Mouse (Mus musculus) lung, postnatal 36 days (tissue): ENCODE measurements around the gene Kng1.
"Not testable (repeated sequence)": the region's sequence is repeated elsewhere in the genome, so short reads cannot be mapped to it uniquely, and the experiment has no call there.

Experiments
- DNase-seq: peaks from one replicate; pipeline ENCODE4 v3.0.0; 2022; ENCODE audit warnings: mixed read lengths

Gene Kng1

DNA sequence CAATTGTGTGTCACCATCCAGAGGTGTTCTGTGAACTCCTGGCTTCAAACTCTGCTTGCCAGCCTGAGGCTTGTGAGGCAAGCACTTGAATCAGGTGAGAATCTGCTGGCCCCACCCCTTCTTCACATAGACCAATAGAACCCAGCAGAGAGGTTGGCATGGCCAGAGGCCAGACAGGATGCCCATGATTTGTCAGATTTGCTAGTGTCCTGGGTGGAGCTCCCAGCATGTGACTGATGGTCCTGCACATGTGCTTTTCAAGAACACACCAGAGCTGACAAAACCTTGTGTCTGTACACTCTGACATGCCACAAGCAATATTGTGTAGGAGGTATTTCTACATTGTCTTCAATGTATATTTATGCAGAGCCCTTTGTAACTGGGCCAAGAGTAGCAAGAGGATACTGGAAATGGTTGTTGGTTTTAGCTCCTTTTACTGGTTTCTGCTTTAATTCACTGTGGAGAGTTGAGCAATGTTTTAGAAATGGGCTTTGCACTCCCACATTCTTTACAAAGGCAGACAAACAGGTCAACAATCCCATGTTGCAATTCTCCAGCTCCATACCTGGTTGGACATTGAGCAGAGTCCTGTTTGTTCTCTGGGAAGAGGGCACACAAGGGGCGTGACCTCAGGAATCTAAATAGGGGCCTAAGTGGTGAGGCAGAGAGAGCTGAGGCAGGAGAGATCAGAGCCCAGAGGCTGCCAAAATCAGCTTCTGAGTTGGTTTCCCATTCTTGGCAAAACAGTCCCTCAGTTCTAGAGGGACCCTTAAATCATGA lies at the start of gene Kng1:
Kng1 (plus strand) TSS at position 198 of the 780 bp plus-strand sequence.
- not testable (repeated sequence) for DNase-seq

- DNase-seq: not testable (repeated sequence)
These were observed 43.9 kb upstream of the Kng1 start for GRCm38 (mm10) chr16:23013786-23014185.

DNA sequence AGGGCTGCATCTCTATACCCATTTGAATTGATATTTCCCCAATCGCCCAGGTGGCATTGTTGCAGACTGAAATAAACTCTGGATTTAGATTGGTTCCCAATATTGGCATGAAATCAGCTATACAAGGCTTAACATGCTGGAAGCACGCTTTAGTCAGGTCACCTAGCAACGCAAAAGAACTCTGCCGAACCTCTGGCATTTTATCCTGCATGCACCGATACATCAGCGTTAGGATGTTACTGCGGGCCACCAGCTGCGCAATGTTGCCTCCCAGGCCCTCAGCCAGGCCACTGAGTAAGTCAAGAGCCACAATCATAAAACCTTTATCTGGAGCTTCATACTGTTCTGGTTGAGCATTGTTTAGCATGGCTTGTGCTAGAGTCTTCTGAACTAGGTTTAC lies 43.0 kb upstream of the Kng1 start:
- DNase-seq: not testable (repeated sequence)

DNA sequence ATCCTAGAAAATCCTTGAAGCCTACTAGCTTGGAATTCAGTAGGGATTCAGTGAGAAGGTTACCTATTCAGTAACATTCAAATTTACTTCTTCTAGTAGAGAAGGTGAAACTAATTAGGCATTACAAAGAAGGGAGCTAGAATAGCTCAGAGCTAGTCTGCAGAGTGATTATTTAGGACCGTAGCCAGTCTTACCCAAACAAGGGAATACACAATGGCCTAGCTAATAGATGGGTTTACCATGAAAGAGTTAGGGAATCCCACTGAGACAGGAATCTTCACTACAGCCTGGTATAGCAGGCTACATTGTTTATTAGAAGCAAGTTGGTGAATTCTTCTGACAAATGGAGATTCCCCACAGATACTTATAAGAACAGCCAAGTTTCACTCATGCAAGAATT lies 37.1 kb upstream of the Kng1 start:
- DNase-seq: not testable (repeated sequence)

GRCm38 (mm10) chr16:23025111-23025510 lies 32.6 kb upstream of the Kng1 start:
- DNase-seq: no peak

DNA sequence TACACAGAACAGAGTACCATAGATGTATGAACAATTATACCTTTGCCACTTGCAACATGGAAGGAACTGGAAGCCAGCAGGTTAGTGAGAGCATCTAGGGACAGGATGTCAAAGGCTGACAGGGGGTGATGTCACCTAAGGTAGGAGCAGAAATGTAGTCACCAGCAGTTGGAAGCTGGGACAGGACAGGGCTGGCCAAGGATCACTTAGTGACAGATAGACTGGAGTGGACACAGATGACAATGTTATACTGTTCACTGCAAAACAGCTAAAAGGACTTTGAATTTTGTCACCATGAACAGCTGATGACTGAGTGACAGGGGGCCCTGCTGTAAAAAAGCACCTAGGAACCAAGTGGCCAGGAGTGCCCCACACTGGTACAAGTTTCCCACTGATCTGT lies 31.1 kb upstream of the Kng1 start:
- no peak for DNase-seq

DNA sequence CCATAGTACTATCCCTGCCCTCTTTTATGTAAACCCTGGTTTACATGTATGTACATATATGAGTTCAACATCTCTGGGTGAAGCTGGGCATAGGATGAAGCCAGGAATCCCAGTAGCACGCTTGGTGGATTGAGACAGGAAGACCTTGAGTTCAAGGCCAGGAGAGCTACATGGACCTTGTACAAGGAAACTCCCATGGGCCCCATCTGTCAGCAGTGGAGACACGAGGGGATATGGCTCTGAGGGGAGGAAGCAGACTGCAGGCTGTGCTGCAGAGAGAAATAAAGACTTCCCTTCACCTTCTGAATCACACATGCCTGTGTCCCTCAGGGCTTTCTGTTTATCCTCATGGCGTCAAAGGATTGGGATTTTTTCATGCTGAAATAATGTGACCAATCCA lies 30.3 kb upstream of the Kng1 start:
- DNase-seq: not testable (repeated sequence)

DNA sequence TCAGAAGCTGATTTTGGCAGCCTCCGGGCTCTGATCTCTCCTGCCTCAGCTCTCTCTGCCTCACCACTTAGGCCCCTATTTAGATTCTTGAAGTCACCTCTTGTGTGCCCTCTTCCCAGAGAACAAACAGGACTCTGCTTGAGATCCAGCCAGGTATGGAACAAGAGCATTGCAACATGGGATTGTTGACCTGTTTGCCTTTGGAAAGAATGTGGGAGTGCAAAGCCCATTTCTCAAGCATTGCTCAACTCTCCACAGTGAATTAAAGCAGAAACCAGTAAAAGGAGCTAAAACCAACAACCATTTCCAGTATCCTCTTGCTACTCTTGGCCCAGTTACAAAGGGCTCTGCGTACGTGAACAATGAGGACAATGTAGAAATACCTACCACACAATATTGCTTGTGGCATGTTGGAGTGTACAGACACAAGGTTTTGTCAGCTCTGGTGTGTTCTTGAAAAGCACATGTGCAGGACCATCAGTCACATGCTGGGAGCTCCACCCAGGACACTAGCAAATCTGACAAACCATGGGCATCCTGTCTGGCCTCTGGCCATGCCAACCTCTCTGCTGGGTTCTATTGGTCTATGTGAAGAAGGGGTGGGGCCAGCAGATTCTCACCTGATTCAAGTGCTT lies 28.6 kb upstream of the Kng1 start, which contains the start of gene Kng2:
Kng2 (minus strand) TSS at position 517 of the 635 bp plus-strand sequence.
- peak; percentile 64 for DNase-seq

DNA sequence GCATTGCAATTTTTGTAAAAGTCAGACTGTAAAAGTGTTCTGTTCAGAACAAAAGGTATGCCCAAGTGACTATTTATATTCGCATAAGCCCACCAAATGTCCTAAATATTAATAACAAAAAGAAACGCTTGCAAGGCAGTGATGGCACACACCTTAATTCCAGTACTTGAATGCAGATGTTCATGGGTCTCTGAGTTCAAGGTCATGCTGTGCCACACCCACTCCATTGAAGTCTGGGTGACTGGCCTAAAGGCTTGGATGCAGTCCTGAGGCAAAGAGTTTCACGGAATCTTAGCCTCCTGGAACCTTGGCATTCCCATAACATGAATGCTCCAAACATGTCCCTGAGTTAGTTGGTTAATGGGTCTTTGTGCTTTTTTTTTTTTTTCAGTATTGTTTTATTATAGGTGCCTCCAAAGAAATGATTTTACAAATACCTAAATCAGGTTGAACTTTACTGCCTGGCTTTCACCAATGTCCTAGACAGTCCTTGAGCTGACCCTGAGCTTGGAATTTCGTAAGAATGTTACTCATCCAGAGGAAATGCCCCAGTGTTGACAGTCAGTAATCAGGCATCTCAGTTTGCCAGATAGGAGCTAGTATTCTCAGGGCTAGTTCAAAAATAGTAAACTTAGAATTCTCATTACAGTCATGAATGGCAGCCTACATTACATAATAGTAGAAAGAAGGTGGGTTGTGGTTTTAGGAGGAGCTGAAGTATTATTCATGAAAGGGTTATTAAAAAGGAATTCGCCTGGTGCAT lies 26.8 kb upstream of the Kng1 start:
- DNase-seq: no peak

GRCm38 (mm10) chr16:23033673-23034072 lies 24.0 kb upstream of the Kng1 start:
- DNase-seq: no peak

- no peak for DNase-seq
These were observed 19.9 kb upstream of the Kng1 start for GRCm38 (mm10) chr16:23037744-23038143.

GRCm38 (mm10) chr16:23039281-23039680 lies 18.4 kb upstream of the Kng1 start:
- DNase-seq: peak; percentile 49

GRCm38 (mm10) chr16:23040876-23041275 lies 16.8 kb upstream of the Kng1 start:
- no peak for DNase-seq

DNA sequence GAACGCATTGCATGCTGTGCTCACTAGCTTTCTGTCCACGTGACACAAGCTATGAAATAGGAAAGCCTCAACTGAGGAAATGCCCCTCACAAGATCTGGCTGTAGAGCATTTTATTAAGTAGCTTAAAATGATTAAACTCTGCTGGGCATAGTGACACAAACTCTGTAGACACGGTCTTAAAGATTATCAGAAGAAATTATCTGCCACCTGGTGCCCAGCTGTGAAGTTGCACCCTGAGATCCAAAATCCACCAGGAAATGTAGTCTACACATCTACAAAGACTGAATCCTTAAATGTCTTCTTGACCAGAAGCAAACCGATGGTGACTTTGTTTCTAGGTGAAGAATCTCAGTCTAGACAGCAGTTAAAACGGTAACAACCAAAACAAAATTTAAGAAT lies 11.3 kb upstream of the Kng1 start:
- peak; percentile 41 for DNase-seq

- not testable (repeated sequence) for DNase-seq
These were observed 2.0 kb downstream of the Kng1 start for GRCm38 (mm10) chr16:23059630-23060029.

- not testable (repeated sequence) for DNase-seq
These were observed 3.2 kb downstream of the Kng1 start for GRCm38 (mm10) chr16:23060781-23061325.

GRCm38 (mm10) chr16:23077516-23077915 lies 19.9 kb downstream of the Kng1 start:
- DNase-seq: not testable (repeated sequence)

DNA sequence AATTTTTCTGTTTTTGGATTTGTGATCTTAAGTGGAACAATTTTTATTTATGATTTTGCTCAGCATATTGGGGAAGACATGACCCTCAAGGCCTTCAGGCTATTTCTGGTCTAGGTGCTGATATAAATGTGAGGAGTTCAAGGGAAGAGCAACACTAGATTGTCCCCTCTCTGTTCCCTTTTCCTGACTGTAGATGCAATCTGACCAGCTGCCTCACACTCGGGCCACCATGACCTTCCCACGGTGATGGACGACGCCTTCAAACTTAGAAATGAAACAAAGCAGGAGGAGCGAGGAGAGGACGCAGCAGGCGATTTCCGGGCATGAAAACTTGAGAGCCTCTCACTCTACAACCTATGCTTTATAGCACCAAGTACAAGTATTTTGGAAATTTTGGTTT lies 29.5 kb downstream of the Kng1 start:
- not testable (repeated sequence) for DNase-seq

DNA sequence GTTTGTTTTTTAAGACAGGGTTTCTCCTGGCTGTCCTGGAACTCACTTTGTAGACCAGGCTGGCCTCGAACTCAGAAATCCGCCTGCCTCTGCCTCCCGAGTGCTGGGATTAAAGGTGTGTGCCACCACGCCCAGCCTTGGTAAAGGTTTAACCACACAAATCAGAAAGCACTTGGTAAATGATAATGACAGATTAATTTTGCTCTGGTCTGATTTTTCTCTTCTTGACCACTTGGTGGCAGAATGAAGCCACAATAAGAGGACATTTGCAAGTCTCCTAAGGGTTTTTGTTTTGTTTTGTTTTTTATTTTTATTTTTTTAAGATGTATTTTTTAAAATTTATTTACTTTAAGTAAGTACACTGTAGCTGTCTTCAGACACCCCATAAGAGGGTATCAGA lies 30.0 kb downstream of the Kng1 start:
- DNase-seq: peak; percentile 20

DNA sequence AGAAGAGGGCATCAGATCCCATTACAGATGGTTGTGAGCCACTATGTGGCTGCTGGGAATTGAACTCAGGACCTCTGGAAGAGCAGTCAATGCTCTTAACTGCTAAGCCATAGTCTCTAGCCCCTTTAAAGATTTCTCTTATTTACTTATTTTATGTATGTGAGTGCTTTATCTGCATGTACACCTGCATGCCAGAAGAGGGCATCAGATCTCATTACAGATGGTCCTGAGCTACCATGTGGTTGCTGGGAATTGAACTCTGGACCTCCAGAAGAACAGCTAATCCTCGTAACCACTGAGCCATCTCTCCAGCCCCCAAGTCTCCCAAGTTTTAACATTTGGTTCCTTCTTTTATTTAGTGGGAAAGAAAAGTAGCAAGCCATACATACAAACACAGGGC lies 30.8 kb downstream of the Kng1 start:
- DNase-seq: not testable (repeated sequence)

DNA sequence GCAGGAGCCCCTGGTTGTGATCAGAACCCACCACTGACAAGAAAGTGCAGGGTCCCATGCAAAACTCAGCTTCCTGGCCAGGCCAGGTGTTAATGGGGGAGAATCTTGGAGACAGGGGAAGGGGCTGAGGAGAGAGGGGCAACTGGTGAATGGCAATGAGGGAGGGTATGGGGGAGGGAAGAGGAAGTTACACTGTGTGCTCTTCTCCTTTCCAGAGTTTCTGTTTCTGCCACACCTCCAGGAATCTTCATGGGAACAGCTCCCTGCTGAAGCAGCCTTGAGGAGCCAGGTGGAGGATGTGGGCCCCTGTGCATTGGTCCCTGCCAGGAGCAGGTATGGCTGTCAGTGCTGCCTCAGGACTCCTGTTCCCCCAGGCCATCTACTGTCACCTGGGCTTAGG lies 33.7 kb downstream of the Kng1 start:
- not testable (repeated sequence) for DNase-seq

- no peak for DNase-seq
These were observed 35.8 kb downstream of the Kng1 start for GRCm38 (mm10) chr16:23093321-23093953.

GRCm38 (mm10) chr16:23094136-23094535 lies 36.5 kb downstream of the Kng1 start:
- DNase-seq: no peak
